ENCODE assay signal across 11 mouse cellular contexts in the genomic region with DNA sequence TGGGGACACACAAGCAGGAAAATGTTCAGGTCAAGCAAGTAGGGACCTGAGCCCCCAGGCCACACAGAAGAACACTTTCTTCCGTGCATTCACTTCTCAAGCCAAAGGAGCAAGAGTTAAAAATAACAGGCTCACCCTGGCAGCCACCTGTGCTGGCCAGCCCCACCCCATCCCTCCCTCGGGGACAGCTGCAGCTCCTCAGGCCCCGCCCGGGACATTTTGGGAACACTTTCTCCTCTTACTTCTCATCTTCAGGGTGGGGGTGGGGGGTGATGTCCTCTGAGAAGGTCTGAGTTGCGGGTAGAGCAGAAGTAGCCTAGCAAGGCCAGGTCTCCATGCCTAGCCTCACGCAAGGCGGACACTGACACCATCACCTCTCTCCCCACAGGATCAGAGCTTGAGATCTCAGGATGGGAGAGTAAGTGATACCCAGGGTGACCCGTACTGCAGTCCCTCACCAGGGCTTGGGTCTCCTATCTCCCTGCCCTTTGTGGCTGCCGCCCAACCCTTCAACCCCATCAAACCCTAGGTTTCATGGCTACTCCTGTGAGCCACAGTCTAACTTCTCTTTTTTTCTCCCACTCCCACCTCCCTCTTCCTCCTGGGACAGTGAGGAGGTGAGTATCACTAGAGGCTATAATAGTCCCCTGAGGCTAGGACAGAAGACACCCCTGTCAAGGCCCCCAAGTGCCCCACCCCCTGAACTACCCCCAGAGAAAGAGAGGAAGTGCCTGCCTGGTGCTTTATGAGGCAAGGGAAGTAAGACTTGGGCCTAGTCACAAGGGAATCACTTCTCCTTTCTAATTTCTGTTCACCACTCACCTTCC. TPM values are rescaled to one million over a fixed set of nuclear protein-coding genes. Genes with fewer than 3 reads are reported as not detected.
DNase-seq lines count a peak whose midpoint lies in the region; TF ChIP-seq lines count a peak whose summit lies in the region.
"Had no signal": no experiment of that assay in that cellular context is flagged by ENCODE, and none has a peak within 500 bp of the region (broad histone marks: within the 10 kb centered on the region; RNA-seq: fewer than 3 reads in every experiment).

No protein-coding gene starts in this region.

- no peak overlapping the region for H3K9ac ChIP-seq in liver, adult 2 months (ENCODE audit: low read depth, low read length)

- H3K4me3 ChIP-seq in liver, adult 2 months (ENCODE audit: insufficient read depth, low read depth, low read length): no peak overlapping the region
- H3K4me3 ChIP-seq in brown adipose tissue, adult 24 weeks (ENCODE audit: insufficient read depth, low read depth, low read length): peak overlapping the region; percentile 8; the same call in 1 of the 2 replicates
- H3K4me3 ChIP-seq in limb, embryonic 10.5 days: no peak overlapping the region
- no peak overlapping the region for H3K4me3 ChIP-seq in left cerebral cortex, adult 2 months

- TF ChIP-seq CTCF in liver, adult 2 months (IDR thresholded peaks at IDR 0.05; ENCODE audit: low read depth, low read length): no peak
- TF ChIP-seq CTCF in left cerebral cortex, adult 2 months (IDR thresholded peaks at IDR 0.05): no peak

- H3K9me3 ChIP-seq in limb, embryonic 10.5 days (replicated peaks): no peaks in the 10 kb centered on the region

- 86% methylated on average over 9 of the region's 9 CpGs for WGBS in liver, adult 2 months
- 72% methylated on average over 9 of the region's 9 CpGs for WGBS in limb, embryonic 10.5 days

- no peaks in the 10 kb centered on the region for H3K4me1 ChIP-seq in liver, adult 2 months (ENCODE audit: control insufficient read depth, insufficient read depth, low read length)
- 0 out of 2 replicates have a peak, but pooled peaks cover 1% of the 10 kb centered on the region for H3K4me1 ChIP-seq in brown adipose tissue, adult 24 weeks (ENCODE audit: control insufficient read depth, insufficient read depth, insufficient read length, low read length)
- peaks cover 39% of the 10 kb centered on the region for H3K4me1 ChIP-seq in limb, embryonic 10.5 days

- no peaks in the 10 kb centered on the region for H3K79me2 ChIP-seq in liver, adult 2 months (ENCODE audit: control insufficient read depth, insufficient read depth, low read length)

- intact Hi-C loops in left cerebral cortex, adult 2 months (cut with DNase I): loop anchor here (1.0 kb wide), 1 partner anchor 55 kb away; no protein-coding TSS in a partner anchor

- no peaks in the 10 kb centered on the region for H3K27me3 ChIP-seq in liver, adult 2 months (ENCODE audit: control insufficient read depth, insufficient read depth, low read length)
- H3K27me3 ChIP-seq in limb, embryonic 10.5 days (ENCODE audit: low read depth, poor library complexity, severe bottlenecking): no peaks in the 10 kb centered on the region

- TF ChIP-seq POLR2A in liver, adult 2 months (IDR thresholded peaks at IDR 0.05; ENCODE audit: extremely low read depth, insufficient read depth, low read length): no peak

- H3K27ac ChIP-seq in liver, adult 2 months (replicated peaks; ENCODE audit: insufficient read depth, low read depth, low read length): no peak overlapping the region
- peak overlapping the region; percentile 13; the same call in 1 of the 2 replicates for H3K27ac ChIP-seq in brown adipose tissue, adult 24 weeks (replicated peaks; ENCODE audit: low read depth, low read length)
- H3K27ac ChIP-seq in limb, embryonic 10.5 days: peak overlapping the region; percentile 87
- no peak overlapping the region for H3K27ac ChIP-seq in left cerebral cortex, adult 2 months

- DNase-seq in liver, adult 2 months (ENCODE audit: extremely low read depth, low read depth, low spot score): peak; percentile 18
- no peak for DNase-seq in liver
- no peak for DNase-seq in limb, embryonic 10.5 days (ENCODE audit: low spot score)
- DNase-seq in skeletal muscle tissue, adult 2 months (ENCODE audit: low read depth, low spot score): peak; percentile 93
- no peak for DNase-seq in left cerebral cortex, adult 2 months (ENCODE audit: extremely low spot score in 1 of 2, low spot score in 2 of 2)
- no peak for DNase-seq in kidney, adult 8-10 months
- DNase-seq: cerebellum, postnatal 10 days; thymus, adult 18-20 months had no signal

- no peaks in the 10 kb centered on the region for H3K36me3 ChIP-seq in liver, adult 2 months (ENCODE audit: control insufficient read depth, insufficient read depth, low read length)
- no peaks in the 10 kb centered on the region for H3K36me3 ChIP-seq in limb, embryonic 10.5 days

RNA-seq across cellular contexts. Expression of a gene that starts 0.7 kb away (rescaled TPM):
- total RNA-seq in liver, adult 2 months (2014; rRNA removed): 10.1 TPM in 1 of 2 replicates, not detected in the other
- not detected in 2 replicates for polyA plus RNA-seq in liver, adult 2 months (2012; rRNA removed)
- 232 and 484 TPM in 2 replicates for polyA plus RNA-seq in brown adipose tissue, adult 24 weeks (2012; ENCODE audit: insufficient read depth, insufficient read length, missing spikeins)
- polyA plus RNA-seq in limb, embryonic 10.5 days (2016; fragmentation: Nextera tagmentation; extraction: Ambion mirVana): 2.4 and 3.6 TPM in 2 replicates
- under 1 TPM in 1 of 2 experiments, not detected in 1; 0.50 TPM for total RNA-seq in left cerebral cortex, adult 2 months (2021)

RNA-seq across cellular contexts. Expression of a gene that starts 7.6 kb away (rescaled TPM):
- total RNA-seq in liver, adult 2 months (2014; rRNA removed): not detected in 2 replicates
- not detected in 2 replicates for polyA plus RNA-seq in liver, adult 2 months (2012; rRNA removed)
- not detected in 2 replicates for polyA plus RNA-seq in brown adipose tissue, adult 24 weeks (2012; ENCODE audit: insufficient read depth, insufficient read length, missing spikeins)
- 0.25 TPM in 1 of 2 replicates, not detected in the other for polyA plus RNA-seq in limb, embryonic 10.5 days (2016; fragmentation: Nextera tagmentation; extraction: Ambion mirVana)
- total RNA-seq in left cerebral cortex, adult 2 months (2021): not detected
- total RNA-seq: gastrocnemius, adult 8-10 months had no signal
- polyA plus RNA-seq: neural tube, embryonic 14.5 days had no signal

RNA-seq across cellular contexts. Expression of a gene that starts 18.3 kb away (rescaled TPM):
- total RNA-seq in liver, adult 2 months (2014; rRNA removed): 1.4 and 1.8 TPM in 2 replicates
- polyA plus RNA-seq in liver, adult 2 months (2012; rRNA removed): 3.1 and 6.0 TPM in 2 replicates
- polyA plus RNA-seq in brown adipose tissue, adult 24 weeks (2012; ENCODE audit: insufficient read depth, insufficient read length, missing spikeins): 18.0 and 22.8 TPM in 2 replicates
- 28.7 and 31.1 TPM in 2 replicates for polyA plus RNA-seq in limb, embryonic 10.5 days (2016; fragmentation: Nextera tagmentation; extraction: Ambion mirVana)
- 1 to 10 TPM; 3.4 to 7.1 TPM for total RNA-seq in left cerebral cortex, adult 2 months (2021)

RNA-seq across cellular contexts. Expression of a gene that starts 54.5 kb away (rescaled TPM):
- 215 and 244 TPM in 2 replicates for total RNA-seq in liver, adult 2 months (2014; rRNA removed)
- polyA plus RNA-seq in liver, adult 2 months (2012; rRNA removed): 355 and 444 TPM in 2 replicates
- 1,099 and 1,150 TPM in 2 replicates for polyA plus RNA-seq in brown adipose tissue, adult 24 weeks (2012; ENCODE audit: insufficient read depth, insufficient read length, missing spikeins)
- polyA plus RNA-seq in limb, embryonic 10.5 days (2016; fragmentation: Nextera tagmentation; extraction: Ambion mirVana): 121 and 132 TPM in 2 replicates
- 100 to 1,000 TPM; 304 TPM for total RNA-seq in left cerebral cortex, adult 2 months (2021)

RNA-seq across cellular contexts. Expression of a gene that starts 56.3 kb away (rescaled TPM):
- 6.4 TPM in 1 of 2 replicates, not detected in the other for total RNA-seq in liver, adult 2 months (2014; rRNA removed)
- polyA plus RNA-seq in liver, adult 2 months (2012; rRNA removed): not detected in 2 replicates
- 455 and 586 TPM in 2 replicates for polyA plus RNA-seq in brown adipose tissue, adult 24 weeks (2012; ENCODE audit: insufficient read depth, insufficient read length, missing spikeins)
- 1.6 and 1.7 TPM in 2 replicates for polyA plus RNA-seq in limb, embryonic 10.5 days (2016; fragmentation: Nextera tagmentation; extraction: Ambion mirVana)
- total RNA-seq in left cerebral cortex, adult 2 months (2021): not detected

Comparison
In these comparisons a context has a peak if more than half of its experiments do, and no peak if none do; other contexts are left out.
1. DNase-seq: peak in liver, adult 2 months (single experiment) and skeletal muscle tissue, adult 2 months (single experiment); none in liver (single experiment), limb, embryonic 10.5 days (single experiment), left cerebral cortex, adult 2 months (0 of 2) and kidney, adult 8-10 months (0 of 2).
2. H3K27ac ChIP-seq: peak in brown adipose tissue, adult 24 weeks (single experiment) and limb, embryonic 10.5 days (single experiment); none in liver, adult 2 months (single experiment) and left cerebral cortex, adult 2 months (single experiment).
3. RNA of a gene that starts 0.7 kb away (polyA plus RNA-seq): 232 to 484 TPM in brown adipose tissue, adult 24 weeks; 2.4 to 3.6 TPM in limb, embryonic 10.5 days and not detected in liver, adult 2 months; every median in the first group is over 10 times any median in the second.